Mouse (Mus musculus) B cell, adult 2 months (primary cell): ENCODE results near the gene Ptgr2.
"Not testable (repeated sequence)": the region's sequence is repeated elsewhere in the genome, so short reads cannot be mapped to it uniquely, and the experiment has no call there.

ENCODE experiments used
- DNase-seq, 2 experiments: peaks; one replicate each; pipeline ENCODE4 v3.0.0; 2022

Ptgr2 gene

DNA sequence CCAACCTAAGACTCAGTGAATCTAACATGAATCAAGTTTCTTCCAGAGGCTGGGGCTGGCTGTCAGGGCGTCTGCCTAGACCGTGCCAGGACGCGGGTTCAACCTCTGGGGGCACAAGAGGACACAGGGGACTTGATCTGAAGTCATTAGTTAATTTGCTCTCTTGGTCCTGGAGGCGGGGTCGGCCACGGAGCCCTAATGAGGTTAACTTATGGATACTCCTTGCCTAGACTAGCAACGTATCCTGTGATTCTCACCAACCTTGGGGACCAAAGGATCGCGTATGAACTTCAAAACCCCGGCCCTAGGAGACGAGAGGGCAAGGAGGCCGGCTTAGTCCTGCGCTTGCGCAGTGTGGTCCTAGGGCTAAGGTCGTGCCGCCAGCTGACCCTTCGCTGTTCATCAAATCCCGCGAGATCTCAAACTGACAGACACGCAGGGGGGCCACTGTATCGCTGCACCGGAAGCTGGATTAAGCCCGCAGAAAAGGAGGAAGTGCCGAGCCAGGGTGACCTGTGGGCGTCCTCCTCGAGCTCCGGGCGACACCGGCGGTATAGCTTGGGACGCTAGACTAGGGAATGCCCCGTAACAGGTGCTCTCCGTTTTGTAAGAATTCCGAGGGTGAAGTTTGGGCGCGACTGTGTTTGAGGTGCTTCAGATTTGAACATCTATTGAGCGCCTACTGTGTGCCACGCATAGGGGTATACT is at the start of gene Ptgr2:
Gene Ptgr2, plus strand, starts transcription at position 348 of the 708 bp plus-strand sequence.
- peak; percentile 92 to 93 for DNase-seq

DNA sequence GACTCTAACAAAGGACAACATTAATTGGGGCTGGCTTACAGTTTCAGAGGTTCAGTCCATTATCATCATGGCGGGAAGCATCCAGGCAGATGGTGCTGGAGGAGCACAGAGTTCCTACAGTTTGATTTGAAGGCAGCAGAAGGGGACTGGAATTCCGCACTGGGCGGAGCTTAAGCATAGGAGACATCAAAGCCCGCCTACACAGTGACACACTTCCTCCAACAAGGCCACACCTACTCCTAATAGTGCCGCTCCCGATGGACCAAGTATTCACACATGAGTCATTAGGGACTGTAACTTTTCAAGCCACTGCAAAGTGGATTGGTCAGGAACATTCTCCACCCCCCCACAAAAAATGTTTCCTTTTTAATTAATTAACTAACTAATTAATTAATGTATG is 49.5 kb upstream of the Ptgr2 start:
- DNase-seq, result no peak

DNA sequence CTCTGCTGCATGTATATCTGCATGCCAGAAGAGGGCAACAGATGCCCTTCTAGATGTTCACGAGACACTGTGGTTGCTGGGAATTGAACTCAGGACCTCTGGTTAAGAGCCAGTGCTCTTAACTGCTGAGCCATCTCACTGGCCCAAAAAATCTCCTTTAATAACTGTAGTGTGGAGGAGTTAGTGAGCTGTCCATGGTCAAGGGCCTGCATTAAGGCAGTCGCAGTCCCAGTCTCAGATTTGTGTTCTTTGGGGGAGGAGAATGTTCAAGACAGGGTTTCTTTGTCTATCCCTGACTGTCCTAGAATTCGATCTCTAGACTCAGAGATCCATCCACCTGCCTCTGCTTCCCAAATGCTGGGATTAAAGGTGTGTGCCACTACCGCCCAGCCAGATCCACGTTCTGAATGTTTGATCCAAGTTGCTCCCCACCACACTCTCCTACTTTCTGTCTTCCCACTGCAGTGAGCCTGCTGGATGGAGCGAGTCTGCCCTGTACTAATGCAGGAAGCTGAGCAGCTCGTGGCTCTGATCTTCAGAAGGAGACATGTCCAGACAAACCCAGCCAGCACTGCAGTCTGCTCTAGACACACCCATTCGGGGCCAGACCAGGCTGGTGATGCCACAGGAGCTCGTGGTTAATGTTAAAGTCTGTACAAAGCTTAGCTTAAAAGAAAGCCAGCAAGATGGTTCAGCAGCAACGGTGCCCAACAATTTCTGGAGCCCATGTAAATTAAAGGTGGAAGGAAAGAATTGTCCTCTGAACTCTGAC is 48.9 kb upstream of the Ptgr2 start:
- DNase-seq, result no peak

DNA sequence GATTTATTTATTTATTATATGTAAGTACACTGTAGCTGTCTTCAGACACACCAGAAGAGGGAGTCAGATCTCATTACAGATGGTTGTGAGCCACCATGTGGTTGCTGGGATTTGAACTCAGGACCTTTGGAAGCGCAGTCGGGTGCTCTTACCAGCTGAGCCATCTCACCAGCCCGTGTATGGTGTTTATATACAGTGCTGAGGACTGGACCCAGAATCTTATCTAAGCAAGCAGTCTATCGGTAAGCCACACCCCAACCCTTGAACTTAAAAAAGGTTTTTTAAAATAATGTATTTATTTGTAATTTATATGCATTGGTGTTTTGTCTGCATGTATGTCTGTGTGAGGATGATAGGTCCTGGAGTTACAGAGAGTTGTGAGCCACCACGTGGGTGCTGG is 48.0 kb upstream of the Ptgr2 start:
- not testable (repeated sequence) for DNase-seq

DNA sequence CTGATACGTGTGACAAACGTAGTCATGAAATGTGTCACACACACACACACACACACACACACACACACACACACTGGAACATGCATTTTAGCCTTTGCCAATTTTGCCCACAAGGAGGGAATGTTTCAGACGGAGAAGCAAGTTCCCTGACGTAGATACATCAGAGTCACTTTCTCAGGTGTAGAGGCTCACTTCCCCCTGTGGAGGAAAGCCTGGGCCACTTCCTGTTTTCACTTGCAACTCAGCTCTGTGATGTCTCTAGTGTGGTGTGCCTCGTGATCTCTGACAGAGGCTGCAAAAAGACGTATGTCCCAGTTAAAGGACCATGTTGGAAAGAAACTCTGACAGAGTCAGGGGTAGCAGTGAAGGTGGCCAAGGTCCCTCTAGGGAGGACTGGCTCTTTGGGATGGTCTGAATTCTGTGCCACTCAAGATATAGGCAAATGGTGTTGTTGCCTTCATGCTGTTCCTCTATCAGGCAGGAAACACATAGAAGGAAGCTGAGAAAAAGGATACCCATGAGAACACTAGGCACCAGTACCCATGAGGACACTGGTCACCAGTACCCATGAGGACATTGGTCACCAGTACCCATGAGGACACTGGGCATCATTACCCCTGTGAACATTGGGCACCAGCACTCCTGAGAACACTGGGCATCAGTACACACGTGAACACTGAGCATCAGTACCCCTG is 41.8 kb upstream of the Ptgr2 start:
- DNase-seq, result peak; percentile 84 to 89

DNA sequence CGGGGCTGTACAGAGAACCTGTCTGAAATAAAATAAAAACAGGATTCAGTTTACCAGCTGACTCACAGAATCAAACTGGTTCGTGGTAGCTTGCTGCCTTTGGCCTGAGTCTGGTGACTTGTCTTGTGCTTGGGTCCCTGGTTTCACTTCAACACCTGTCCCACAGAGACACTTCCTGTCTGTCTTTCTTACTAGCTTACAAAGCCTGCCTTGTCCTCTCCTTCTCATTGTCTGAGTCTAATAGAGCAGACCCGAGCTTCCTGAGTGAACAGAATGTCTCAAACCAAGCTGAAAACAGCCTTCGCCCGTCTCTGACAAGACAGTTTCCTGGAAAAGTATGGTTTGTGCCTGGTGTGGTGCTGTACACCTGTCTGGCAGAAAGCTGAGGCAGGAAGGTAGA is 39.3 kb upstream of the Ptgr2 start:
- DNase-seq, result peak; percentile 74 to 77

DNA sequence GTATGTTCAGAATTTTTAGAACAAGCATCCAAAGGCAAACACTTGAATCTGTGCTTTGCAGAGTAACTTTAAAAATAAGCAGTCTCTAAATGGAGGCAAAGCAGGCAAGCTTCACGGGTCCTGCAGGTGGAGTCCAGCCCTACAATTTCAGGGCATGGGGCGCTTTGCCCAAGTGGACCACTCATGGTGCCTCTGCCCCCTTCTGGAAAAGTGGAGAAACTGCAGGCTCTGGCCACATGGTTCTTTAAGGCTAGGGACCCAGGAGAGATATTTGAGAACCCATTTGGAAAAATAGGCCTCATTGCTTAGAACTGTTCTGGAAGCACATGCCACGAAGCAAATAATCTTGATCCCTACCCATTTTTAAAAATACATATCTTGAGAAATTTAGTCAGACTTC is 35.8 kb upstream of the Ptgr2 start:
- DNase-seq, result peak; percentile 80

DNA sequence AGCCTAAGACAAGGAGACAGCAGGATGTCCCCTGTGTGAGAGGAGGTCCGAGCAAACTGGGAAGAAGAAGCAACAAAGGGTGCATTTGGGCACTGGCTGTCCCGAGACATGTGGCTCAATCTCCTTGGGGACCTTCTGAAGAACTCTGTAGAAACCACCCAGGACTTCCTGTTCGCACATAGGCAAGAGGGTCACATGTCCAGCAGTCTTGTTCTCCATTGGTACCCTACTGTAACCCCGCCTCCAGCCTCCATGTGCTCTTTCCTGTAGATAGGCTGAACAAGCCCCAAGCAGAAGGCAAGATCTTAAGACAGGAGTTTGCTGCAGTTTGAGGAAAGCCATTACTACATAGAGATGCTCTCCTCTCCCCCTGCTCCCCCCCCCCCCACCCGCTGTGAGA is 32.2 kb upstream of the Ptgr2 start:
- DNase-seq, result peak; percentile 80 to 85

DNA sequence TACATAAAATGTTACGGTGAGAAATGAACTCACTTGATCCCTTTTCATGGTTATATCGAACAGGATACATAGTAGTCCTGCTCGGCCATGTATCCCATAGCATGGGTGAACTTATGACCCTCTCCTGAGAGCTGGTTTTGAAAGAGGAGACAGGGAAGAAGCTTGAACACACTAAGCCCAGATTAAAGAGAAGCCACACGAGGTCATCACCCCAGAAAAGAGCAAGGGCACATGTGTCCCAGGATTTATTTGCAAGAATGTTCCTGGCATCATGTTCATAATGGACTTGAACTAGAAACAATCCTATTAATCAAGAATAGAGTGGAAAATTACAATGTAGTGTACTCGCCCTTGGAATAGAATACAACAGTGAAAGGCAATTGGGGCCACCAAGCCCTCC is 30.1 kb upstream of the Ptgr2 start:
- DNase-seq, result no peak

DNA sequence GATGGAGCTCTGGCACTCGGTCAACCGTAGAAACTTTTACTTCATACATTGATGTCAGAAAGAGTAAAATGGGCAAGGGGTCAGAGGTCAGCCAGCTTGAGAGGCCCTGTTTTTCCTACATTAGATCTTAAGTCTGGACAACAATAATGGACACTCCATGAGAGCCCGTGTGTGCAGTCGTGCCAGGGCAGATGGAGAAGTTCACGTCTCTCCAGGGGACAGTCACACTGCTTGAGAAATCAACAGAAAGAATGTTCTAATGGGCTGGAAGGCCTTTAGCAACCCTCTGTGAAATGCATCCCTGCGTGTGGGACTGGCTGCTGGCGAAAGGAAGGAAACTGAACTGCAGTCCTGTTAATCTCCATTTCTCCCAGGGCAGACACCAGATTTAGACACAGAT is 24.7 kb upstream of the Ptgr2 start:
- no peak for DNase-seq

DNA sequence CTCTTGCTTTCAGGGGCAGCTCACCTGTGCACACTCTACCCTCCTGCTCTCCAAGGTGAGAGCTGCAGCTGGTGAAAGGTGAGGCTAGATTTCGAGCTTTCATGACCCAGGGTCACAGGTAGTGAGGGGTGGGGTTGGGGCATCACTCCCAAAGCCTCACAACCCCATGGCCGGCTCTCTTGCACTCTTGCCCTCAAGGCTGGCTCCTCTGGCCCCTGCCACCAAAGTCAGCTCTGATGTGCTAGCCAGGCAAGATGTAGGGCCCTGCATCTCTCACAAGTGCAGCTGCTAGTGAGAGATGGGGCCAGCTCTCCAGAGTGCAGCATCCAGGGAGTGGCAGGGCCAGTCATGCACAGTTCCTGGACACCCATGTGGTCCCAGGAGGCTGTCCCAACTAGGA is 17.8 kb upstream of the Ptgr2 start:
- no peak for DNase-seq

DNA sequence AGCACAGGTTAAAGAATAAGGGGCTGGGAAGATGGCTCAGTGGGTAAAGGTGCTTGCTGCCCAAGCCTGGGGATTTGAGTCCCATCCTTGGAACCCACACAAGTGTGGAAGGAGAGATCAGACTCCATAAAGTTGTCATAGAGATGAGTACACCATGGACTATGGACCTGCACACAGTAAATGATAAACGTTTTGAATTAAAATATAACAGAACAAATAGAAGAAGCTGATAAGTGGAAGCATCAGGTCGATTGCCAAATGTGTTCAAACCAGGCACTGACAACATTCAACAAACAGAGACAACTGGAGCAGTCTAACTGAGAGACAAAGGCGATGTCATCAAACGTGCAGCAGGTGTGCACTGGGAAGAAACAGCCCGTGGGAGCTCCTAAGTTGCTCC is 11.7 kb upstream of the Ptgr2 start:
- no peak for DNase-seq

DNA sequence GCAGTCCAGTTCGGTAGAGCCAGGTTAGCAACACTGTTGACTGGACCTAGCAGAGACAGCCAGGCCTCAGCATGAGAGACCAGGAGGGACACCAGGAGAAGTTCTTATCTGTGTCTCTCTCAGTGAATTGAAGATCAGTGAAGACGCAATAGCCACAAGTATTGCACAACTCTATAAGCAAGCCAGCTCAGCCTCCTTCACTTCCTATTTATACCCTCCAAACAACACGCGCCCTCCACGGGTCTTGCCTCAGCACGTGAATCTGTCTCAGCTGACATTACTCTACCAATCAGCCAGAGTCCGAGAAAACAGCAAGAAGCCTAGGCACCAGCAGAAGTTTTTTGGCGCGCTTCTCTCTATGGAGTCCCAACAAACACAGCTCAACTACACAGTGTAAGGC is 9.7 kb upstream of the Ptgr2 start:
- no peak for DNase-seq

DNA sequence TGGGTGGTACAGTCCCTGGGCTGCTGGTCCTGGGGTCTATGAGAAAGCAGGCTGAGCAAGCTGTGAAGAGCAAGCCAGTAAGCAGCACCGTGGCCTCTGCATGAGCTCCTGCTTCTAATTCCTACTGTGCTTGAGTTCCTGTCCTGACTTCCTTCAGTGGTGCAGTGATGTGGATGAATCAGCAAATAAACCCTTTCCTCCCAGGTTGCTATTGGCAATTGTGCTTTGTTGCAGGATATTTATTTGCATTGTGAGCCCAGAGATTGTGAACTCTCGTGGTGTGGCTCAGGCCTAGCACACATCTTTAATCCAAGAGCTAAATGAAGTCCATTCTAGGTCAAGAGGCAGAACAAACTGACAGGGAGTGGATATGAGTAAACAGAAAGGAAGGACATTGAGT is 8.7 kb upstream of the Ptgr2 start:
- no peak for DNase-seq

DNA sequence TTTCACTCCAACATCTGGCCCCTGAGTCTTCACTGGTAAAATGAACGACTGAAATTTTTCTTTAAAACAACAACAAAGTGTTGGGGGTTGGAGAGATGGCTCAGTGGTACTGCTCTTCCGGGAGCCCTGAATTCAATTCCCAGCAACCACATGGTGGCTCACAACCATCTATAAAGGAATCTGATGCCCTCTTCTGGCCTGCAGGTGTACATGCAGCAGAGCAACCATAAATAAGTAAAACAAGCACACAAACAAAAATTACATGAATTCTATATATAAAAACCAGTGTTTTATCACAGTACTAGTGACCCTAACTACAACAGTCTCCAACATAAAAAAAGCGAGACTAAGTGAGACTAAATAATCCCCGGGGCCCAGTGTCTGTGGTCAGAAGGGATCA is 8.2 kb upstream of the Ptgr2 start:
- DNase-seq, result no peak

DNA sequence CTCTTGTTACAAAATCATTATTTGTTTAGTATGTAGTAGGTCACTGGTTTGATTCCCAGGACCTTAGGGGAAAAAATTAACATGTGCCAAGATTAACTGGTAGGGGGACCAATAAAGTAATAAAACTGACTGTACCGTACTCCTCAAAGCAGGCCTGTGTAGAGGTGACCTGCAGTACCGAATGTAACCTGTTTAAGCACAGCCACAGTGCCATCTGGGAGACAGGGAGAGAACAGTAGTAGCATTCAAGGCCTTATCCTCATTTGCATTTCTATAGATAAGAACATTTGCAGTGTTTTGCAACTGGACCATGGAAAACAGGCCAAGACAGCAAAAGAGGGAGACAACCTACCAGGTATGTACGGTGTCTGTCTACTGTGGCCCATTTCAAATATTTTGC is 7.2 kb upstream of the Ptgr2 start:
- DNase-seq, result no peak

DNA sequence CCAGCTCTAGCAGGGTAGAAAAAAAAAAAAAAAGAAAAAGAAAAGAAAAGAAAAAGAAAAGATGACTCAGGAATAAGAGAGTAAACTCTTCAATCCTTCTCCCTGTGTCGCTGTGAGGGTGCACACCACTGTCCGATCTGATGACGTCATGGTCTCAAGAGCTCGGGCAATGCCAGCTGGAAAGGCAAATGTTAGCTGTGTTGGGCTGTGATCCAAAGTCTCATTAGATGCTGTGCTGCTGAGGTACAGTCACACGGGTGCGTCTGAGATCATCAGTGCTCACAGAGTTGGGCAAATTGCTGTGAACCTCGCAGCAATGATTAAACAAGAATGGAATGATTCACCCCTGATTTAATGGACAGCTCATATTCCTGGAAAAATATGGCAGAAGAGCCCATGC is 6.1 kb upstream of the Ptgr2 start:
- DNase-seq, result no peak

DNA sequence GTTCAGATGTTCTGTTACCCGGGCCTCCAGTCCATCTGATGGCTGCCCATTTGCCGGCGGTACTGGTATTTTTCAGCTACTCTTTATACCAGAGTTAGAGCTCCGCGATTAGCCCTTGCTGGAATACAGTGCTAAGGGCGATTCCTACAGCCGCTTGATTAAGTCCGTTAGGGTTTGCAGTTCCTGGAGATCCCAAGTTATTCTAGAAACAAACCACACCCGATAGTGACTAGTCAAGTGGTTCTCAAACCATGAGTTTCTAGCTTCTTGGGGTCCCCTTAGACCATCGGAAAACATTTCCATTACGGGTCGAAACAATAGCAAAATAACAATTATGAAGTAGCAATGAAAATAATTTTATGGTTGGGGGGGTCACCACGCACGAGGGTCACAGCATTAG is 641 bp upstream of the Ptgr2 start:
- DNase-seq, result no peak

DNA sequence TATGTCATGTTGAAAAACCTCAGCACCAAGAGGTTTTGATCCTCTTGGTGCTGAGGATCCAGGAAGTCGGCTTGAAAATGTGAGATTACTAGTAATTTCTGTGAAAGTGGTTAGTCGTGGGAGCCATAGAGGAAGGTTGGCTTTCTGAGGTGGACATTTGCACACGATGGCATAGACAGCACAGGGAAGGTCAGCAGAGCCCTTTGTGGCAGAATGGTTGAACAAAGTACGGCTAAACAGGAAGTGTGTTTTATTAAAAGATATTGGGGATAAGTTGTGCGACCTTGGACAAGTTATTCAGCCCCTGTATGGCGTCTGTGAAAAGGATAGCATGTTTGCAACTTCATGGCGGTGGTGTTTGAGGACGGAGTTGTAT is 549 bp downstream of the Ptgr2 start:
- no peak for DNase-seq

DNA sequence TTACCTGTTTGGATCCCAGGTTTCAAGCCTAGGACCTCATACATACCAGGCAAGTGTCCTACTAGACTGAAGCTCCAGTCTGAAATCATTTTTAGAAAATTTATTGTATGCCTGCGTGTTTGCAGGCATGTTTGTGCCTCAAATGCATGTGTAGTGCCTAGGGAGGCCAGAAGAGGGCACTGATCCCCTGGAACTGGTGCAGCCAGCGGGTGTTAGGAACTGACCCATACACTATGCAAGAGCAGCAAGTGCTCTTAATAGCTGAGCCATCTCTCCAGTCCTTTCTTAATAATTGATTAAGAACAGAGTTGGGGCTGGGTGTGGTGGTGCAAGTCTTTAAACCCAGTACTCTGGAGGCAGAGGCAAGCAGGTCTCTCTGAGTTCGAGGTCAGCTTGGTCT is 3.4 kb downstream of the Ptgr2 start:
- peak; percentile 75 to 78 for DNase-seq

DNA sequence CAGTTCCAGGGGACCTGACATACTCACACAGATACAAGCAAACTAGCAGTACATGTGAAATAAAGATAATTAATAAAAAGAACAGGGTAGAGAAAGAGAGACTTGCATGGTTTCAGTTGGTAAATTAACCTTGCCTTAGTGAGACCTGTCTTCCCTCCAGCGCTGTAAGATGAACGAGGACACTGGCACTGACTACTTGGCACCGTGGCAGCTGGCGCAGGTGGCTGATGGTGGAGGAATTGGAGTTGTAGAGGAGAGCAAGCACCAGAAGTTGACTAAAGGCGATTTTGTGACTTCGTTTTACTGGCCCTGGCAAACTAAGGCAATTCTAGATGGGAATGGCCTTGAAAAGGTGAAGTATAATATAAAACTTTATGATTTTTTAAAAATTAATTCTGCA is 12.8 kb downstream of the Ptgr2 start:
- no peak for DNase-seq

DNA sequence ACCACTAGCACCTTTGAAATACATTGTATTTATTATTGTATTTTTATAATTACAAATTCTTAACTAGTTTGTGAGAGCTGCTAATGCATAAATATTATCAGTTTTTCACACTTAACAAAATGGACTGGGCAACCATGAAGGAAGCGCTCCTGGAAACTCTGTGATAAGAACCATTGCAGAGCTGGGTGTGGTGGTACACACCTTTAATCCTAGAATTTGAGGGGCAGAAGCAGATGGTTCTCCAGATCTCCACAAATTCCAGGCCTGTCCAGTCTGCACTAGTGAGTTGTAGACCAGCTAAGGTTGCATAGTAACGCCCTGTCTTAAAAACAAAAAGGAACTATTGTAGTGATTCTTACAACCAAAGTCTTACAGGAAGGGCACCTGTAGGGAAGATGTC is 14.2 kb downstream of the Ptgr2 start:
- no peak for DNase-seq

DNA sequence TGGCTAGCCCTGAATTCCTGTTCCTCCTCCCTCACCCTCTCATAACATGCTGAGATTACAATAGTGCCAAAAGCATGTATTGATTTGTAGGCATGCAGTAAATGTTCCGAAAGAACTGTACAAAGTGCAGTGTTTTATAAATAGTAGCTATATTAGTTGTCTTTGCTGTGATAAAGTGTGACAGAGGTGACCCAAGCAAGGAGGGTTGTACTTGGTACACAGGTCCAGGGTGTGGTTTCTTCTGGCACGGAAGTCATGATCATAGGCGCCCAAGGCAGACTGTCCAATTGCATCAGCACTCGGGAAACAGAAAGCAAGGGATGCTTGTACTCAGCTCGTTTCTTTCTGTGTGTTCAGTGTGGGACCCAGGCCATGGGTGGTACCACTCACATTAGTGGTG is 19.1 kb downstream of the Ptgr2 start:
- DNase-seq, result no peak

DNA sequence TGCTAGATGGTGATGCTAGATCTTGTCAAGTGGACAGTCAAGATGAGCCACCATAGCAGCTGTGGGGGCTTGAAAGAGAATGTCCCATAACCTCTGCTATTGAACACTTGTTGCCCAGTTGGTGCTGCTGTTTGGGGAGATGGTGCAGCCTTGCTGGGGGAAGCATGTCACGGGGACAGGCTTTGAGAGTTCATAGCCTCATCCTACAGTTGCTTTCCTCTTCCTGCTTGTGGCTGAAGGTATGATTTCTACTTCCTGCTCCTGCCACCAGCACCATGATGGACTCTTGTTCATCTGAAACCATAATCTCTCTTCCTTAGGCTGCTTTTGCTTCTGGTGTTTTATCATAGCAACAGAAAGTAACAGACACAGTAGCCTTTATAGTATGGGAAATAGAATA is 19.5 kb downstream of the Ptgr2 start:
- DNase-seq, result no peak
